Mouse (Mus musculus): ENCODE data around the gene Limk2.

Limk2 gene

GRCm38 (mm10) chr11:3408131-3408996, 625 bp downstream of the Limk2 start:
- no peak for DNase-seq

- DNase-seq, result no peak
These were observed 4.5 kb downstream of the Limk2 start for GRCm38 (mm10) chr11:3404287-3405047.

- no peak for DNase-seq
These were observed 6.0 kb downstream of the Limk2 start for GRCm38 (mm10) chr11:3403024-3403423.

- no peak for DNase-seq
These were observed 10.7 kb downstream of the Limk2 start for GRCm38 (mm10) chr11:3398318-3398717.

- no peak for DNase-seq
These were observed 12.4 kb downstream of the Limk2 start for GRCm38 (mm10) chr11:3396562-3396961.

- no peak for DNase-seq
These were observed 12.9 kb downstream of the Limk2 start for GRCm38 (mm10) chr11:3396091-3396490.

GRCm38 (mm10) chr11:3394520-3394919, 14.5 kb downstream of the Limk2 start:
- no peak for DNase-seq

GRCm38 (mm10) chr11:3392526-3392925, 16.5 kb downstream of the Limk2 start:
- DNase-seq, result no peak

GRCm38 (mm10) chr11:3390789-3391188, 18.2 kb downstream of the Limk2 start:
- DNase-seq, result no peak

GRCm38 (mm10) chr11:3389996-3390395, 19.0 kb downstream of the Limk2 start:
- DNase-seq, result no peak

- DNase-seq, result no peak
These were observed 21.4 kb downstream of the Limk2 start for GRCm38 (mm10) chr11:3387482-3388196.

- DNase-seq, result peak; percentile 87
These were observed 22.0 kb downstream of the Limk2 start for GRCm38 (mm10) chr11:3386941-3387368.

GRCm38 (mm10) chr11:3382602-3383594, 26.1 kb downstream of the Limk2 start:
- DNase-seq, result no peak

GRCm38 (mm10) chr11:3381148-3381814, 27.7 kb downstream of the Limk2 start:
- no peak for DNase-seq

- no peak for DNase-seq
These were observed 29.6 kb downstream of the Limk2 start for GRCm38 (mm10) chr11:3379427-3379826.

- no peak for DNase-seq
These were observed 34.2 kb downstream of the Limk2 start for GRCm38 (mm10) chr11:3374741-3375140.

- DNase-seq, result no peak
These were observed 34.7 kb downstream of the Limk2 start for GRCm38 (mm10) chr11:3374293-3374645.

GRCm38 (mm10) chr11:3373591-3374292, 35.2 kb downstream of the Limk2 start:
- peak; percentile 35 for DNase-seq

- no peak for DNase-seq
These were observed 37.2 kb downstream of the Limk2 start for GRCm38 (mm10) chr11:3371599-3372295.

GRCm38 (mm10) chr11:3370928-3371598, 37.9 kb downstream of the Limk2 start:
- peak; percentile 78 for DNase-seq

All from right cerebral cortex, postnatal 14 days (tissue).